Mouse (Mus musculus) C2C12 (cell line): ENCODE results near the gene Cask.

Experiments
- CEBPB ChIP-seq: IDR thresholded peaks from one replicate; pipeline ENCODE4 v1.6.1; 2011; ENCODE audit warnings: low read depth, mild to moderate bottlenecking, control low read depth, moderate library complexity
- CTCF ChIP-seq: IDR thresholded peaks from one replicate; pipeline ENCODE4 v1.5.1; 2011; ENCODE audit not compliant: control insufficient read depth, insufficient read depth, insufficient read length
- FOSL1 ChIP-seq: IDR thresholded peaks from one replicate; pipeline ENCODE4 v1.8.0; 2011; ENCODE audit warnings: mild to moderate bottlenecking, low read length; ENCODE audit not compliant: poor library complexity, insufficient read depth, severe bottlenecking
- MAX ChIP-seq: IDR thresholded peaks from one replicate; pipeline ENCODE4 v1.6.1; 2011; ENCODE audit warnings: mild to moderate bottlenecking, control low read depth
- MYOD1 ChIP-seq: IDR thresholded peaks from one replicate; pipeline ENCODE4 v1.6.1; 2011; ENCODE audit warnings: low read depth; ENCODE audit not compliant: control insufficient read depth, insufficient read length
- MYOG ChIP-seq: IDR thresholded peaks from one replicate; pipeline ENCODE4 v1.6.1; 2011; ENCODE audit not compliant: control insufficient read depth, insufficient read length; ENCODE audit errors: extremely low read depth
- USF1 ChIP-seq: IDR thresholded peaks from one replicate; pipeline ENCODE4 v1.6.1; 2011; ENCODE audit warnings: low read depth, mild to moderate bottlenecking, control low read depth, moderate library complexity

- TF ChIP-seq MAX, result no peak
- no peak for TF ChIP-seq CTCF
- no peak for TF ChIP-seq USF1
- TF ChIP-seq FOSL1, result no peak
- no peak for TF ChIP-seq CEBPB
- no peak for TF ChIP-seq MYOG
- TF ChIP-seq MYOD1, result no peak
Observed at GRCm38 (mm10) chrX:13549100-13549499, 302.1 kb downstream of the Cask start.
